In the genomic region with DNA sequence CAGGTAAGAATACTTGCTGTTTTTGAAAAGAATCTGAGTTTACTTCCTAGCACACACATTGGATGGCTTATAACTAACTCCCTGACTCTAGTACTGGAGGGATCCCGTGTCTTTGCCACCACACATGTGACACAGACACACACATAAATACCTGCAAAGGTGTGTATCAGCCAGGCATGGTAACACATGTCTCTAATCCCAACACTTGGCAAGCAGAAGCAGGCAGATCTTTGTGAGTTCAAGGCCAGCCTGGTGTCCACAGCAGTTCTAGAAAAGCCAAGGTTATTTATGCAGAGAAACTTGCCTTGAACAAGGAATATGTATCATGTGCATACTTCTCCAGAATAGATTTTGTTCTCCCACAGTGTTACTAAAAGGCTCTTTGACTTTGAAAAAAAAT, we compare ENCODE assay signal across 26 mouse cellular contexts. TPM values are rescaled to one million over a fixed set of nuclear protein-coding genes. Genes with fewer than 3 reads are reported as not detected.
"Had no signal": no experiment of that assay in that cellular context is flagged by ENCODE, and none has a peak within 500 bp of the region (broad histone marks: within the 10 kb centered on the region; RNA-seq: fewer than 3 reads in every experiment).

No protein-coding gene starts in this region.

- H3K4me3 ChIP-seq: heart, embryonic 10.5 days; heart, embryonic 13.5 days; heart, embryonic 15.5 days; hindbrain, embryonic 10.5 days; hindbrain, embryonic 12.5 days; intestine, embryonic 15.5 days; layer of hippocampus, adult 2 months; left cerebral cortex, adult 2 months; limb, embryonic 10.5 days; limb, embryonic 12.5 days; liver, embryonic 13.5 days; liver, embryonic 15.5 days had no signal

- H3K9ac ChIP-seq: heart, embryonic 13.5 days; heart, embryonic 15.5 days; hindbrain, embryonic 12.5 days; hindbrain, embryonic 14.5 days; intestine, embryonic 15.5 days; limb, embryonic 12.5 days; liver, embryonic 13.5 days; liver, embryonic 15.5 days had no signal

- H3K9me3 ChIP-seq: heart, embryonic 10.5 days; heart, embryonic 13.5 days; heart, embryonic 15.5 days; hindbrain, embryonic 10.5 days; hindbrain, embryonic 12.5 days; intestine, embryonic 15.5 days; limb, embryonic 10.5 days; limb, embryonic 12.5 days; liver, embryonic 13.5 days; liver, embryonic 15.5 days had no signal

- ATAC-seq: hindbrain, embryonic 16.5 days; inflammation-experienced regulatory T-cells, adult 6 months; intestine, embryonic 15.5 days; intestine, postnatal 0 days had no signal

- H3K27ac ChIP-seq: heart, embryonic 10.5 days; heart, embryonic 13.5 days; heart, embryonic 15.5 days; hindbrain, embryonic 10.5 days; hindbrain, embryonic 12.5 days; hindbrain, embryonic 14.5 days; intestine, embryonic 15.5 days; layer of hippocampus, adult 2 months; left cerebral cortex, adult 2 months; limb, embryonic 10.5 days; limb, embryonic 12.5 days; liver, embryonic 13.5 days; liver, embryonic 15.5 days had no signal

- H3K4me2 ChIP-seq: heart, embryonic 13.5 days; heart, embryonic 15.5 days; hindbrain, embryonic 12.5 days; hindbrain, embryonic 14.5 days; intestine, embryonic 15.5 days; limb, embryonic 12.5 days; liver, embryonic 11.5 days; liver, embryonic 13.5 days; liver, embryonic 15.5 days had no signal

- H3K36me3 ChIP-seq: intestine, embryonic 15.5 days had no signal

- H3K4me1 ChIP-seq: heart, embryonic 10.5 days; hindbrain, embryonic 10.5 days; hindbrain, embryonic 12.5 days; intestine, embryonic 15.5 days; limb, embryonic 10.5 days; limb, embryonic 12.5 days; liver, embryonic 13.5 days; liver, embryonic 15.5 days had no signal

- H3K27me3 ChIP-seq: heart, embryonic 13.5 days; heart, embryonic 15.5 days; hindbrain, embryonic 12.5 days; intestine, embryonic 15.5 days; limb, embryonic 12.5 days; liver, embryonic 13.5 days; liver, embryonic 15.5 days had no signal

- DNase-seq: gastrocnemius, postnatal 14 days; heart, postnatal 36 days; kidney, adult 18-20 months; kidney, adult 8-10 months; kidney, postnatal 10 days; kidney, postnatal 25 days; kidney, postnatal 4 days; liver; liver, embryonic 13.5 days had no signal

RNA-seq across cellular contexts. Expression of gene Nxph3, which starts 40.9 kb away (rescaled TPM):
- total RNA-seq: granulocyte monocyte progenitor cell, adult 5-6 weeks had no signal
- polyA plus RNA-seq: inflammation-experienced regulatory T-cells, adult 6 months had no signal
